Mouse (Mus musculus) lung, adult 2 months (tissue): ENCODE data around the gene Magi2.

Experiments
- CTCF ChIP-seq: fragments of 200-500 bp; IDR thresholded peaks from 2 replicates; pipeline ENCODE4 v1.5.1; 2011; ENCODE audit warnings: mild to moderate bottlenecking, low read length, control low read depth; ENCODE audit not compliant: insufficient read depth
- POLR2A ChIP-seq: fragments of 200-500 bp; IDR thresholded peaks from 2 replicates; pipeline ENCODE4 v1.6.1; 2011; ENCODE audit warnings: low read depth, mild to moderate bottlenecking, control low read depth, low read length, borderline replicate concordance; ENCODE audit errors: extremely low read depth

- TF ChIP-seq POLR2A = no peak
- no peak for TF ChIP-seq CTCF
These were observed 841.7 kb downstream of the Magi2 start for GRCm38 (mm10) chr5:20068496-20068895.
